Mouse (Mus musculus) midbrain, embryonic 13.5 days (tissue): ENCODE data around the gene Ugt1a6a. TPM values are rescaled to one million over a fixed set of nuclear protein-coding genes. Genes with fewer than 3 reads are reported as not detected.

ENCODE experiments used
- ATAC-seq: fragments of 200-750 bp; cut with Nextera tagmentation; 2 replicates; pipeline ENCODE4 v1.8.0; 2017; ENCODE audit warnings: mild to moderate bottlenecking, moderate TSS enrichment, moderate library complexity
- H3K27ac ChIP-seq: fragments of 300-500 bp; sonication (generic); 2 replicates; pipeline ENCODE4 v1.5.1; 2015; ENCODE audit warnings: inconsistent platforms, mild to moderate bottlenecking, moderate library complexity
- H3K27me3 ChIP-seq: fragments of 300-500 bp; sonication (generic); 2 replicates; pipeline ENCODE4 v1.6.1; 2015; ENCODE audit warnings: mild to moderate bottlenecking, inconsistent platforms
- H3K36me3 ChIP-seq: fragments of 300-500 bp; sonication (generic); 2 replicates; pipeline ENCODE4 v1.6.1; 2015; ENCODE audit warnings: mild to moderate bottlenecking, inconsistent platforms
- H3K4me1 ChIP-seq: fragments of 300-500 bp; sonication (generic); replicated peaks from 2 replicates; pipeline ENCODE4 v1.6.1; 2015; ENCODE audit warnings: inconsistent platforms
- H3K4me2 ChIP-seq: fragments of 300-500 bp; sonication (generic); replicated peaks from 2 replicates; pipeline ENCODE4 v1.6.1; 2015; ENCODE audit warnings: moderate library complexity, mild to moderate bottlenecking, inconsistent platforms
- H3K4me3 ChIP-seq: fragments of 300-500 bp; sonication (generic); replicated peaks from 2 replicates; pipeline ENCODE4 v1.5.1; 2015; ENCODE audit warnings: mild to moderate bottlenecking, inconsistent platforms
- H3K9ac ChIP-seq: fragments of 300-500 bp; sonication (generic); replicated peaks from 2 replicates; pipeline ENCODE4 v1.6.1; 2015; ENCODE audit warnings: mild to moderate bottlenecking, inconsistent platforms
- H3K9me3 ChIP-seq: fragments of 300-500 bp; sonication (generic); 2 replicates; pipeline ENCODE4 v1.6.1; 2016; ENCODE audit warnings: mild to moderate bottlenecking, inconsistent platforms
- WGBS: fragments of 180-500 bp; shearing (Covaris S2); methylation state at CpG from one replicate; pipeline ENCODE4 v1.1.7; 2015; 5-methylcytosine and 5-hydroxymethylcytosine counted together
- polyA plus RNA-seq: library from polyadenylated mRNA; unstranded; fragments of >200 nt; fragmentation: Nextera tagmentation; extraction: Ambion mirVana; gene quantifications from 2 replicates; pipeline ENCODE4 v1.2.1, GENCODE M21; 2015

Ugt1a6a gene
- polyA plus RNA-seq, 1 experiment from 2014 or later, result 0.90 TPM

DNA sequence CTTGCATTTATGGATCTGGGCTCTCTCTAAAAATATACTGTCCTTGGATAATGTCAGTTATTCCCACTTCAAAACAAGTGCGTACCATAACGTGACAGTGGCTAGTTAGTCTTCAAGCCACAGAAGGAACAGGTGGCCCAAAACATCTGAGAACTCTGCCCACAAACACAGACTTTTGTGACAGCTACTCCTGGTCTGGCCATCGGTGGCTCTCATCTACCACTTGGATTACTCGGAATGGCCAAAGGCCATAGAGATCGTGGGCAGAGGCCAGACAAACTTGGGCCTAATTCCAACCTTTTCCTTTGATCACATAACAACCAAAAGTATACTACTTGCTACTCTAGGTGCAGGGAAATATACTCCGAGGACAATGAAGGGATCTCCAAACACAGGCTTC lies 133.5 kb downstream of the Ugt1a6a start:
- no peak for ATAC-seq
- no peaks in the 10 kb centered on the region for H3K9me3 ChIP-seq
- no peaks in the 10 kb centered on the region for H3K27me3 ChIP-seq
- no peak overlapping the region for H3K27ac ChIP-seq
- WGBS, result 89% methylated on average over 6 of the region's 6 CpGs
- H3K4me2 ChIP-seq, result no peak overlapping the region
- no peak overlapping the region for H3K9ac ChIP-seq
- no peak overlapping the region for H3K4me3 ChIP-seq
- peaks cover 86% of the 10 kb centered on the region for H3K36me3 ChIP-seq
- no peaks in the 10 kb centered on the region for H3K4me1 ChIP-seq

Other genes with a start within 250 kb of the Ugt1a6a start
- 27.3 and 28.4 TPM in 2 replicates for gene Usp40, start 126.3 kb upstream of the Ugt1a6a start, polyA plus RNA-seq
- gene Ugt1a10, start 79.4 kb upstream of the Ugt1a6a start, polyA plus RNA-seq, result not detected in 2 replicates
- gene Ugt1a9, start 64.0 kb upstream of the Ugt1a6a start, polyA plus RNA-seq, result not detected in 2 replicates
- not detected in 2 replicates for gene Ugt1a8, start 47.0 kb upstream of the Ugt1a6a start, polyA plus RNA-seq
- gene Ugt1a7c, start 39.7 kb upstream of the Ugt1a6a start, polyA plus RNA-seq, result 0.86 and 0.88 TPM in 2 replicates
- gene Ugt1a6b, start 31.6 kb upstream of the Ugt1a6a start, polyA plus RNA-seq, result 0.09 and 0.20 TPM in 2 replicates
- gene Ugt1a5, start 31.2 kb downstream of the Ugt1a6a start, polyA plus RNA-seq, result not detected in 2 replicates
- gene Ugt1a2, start 65.8 kb downstream of the Ugt1a6a start, polyA plus RNA-seq, result 0.09 TPM in 1 of 2 replicates, not detected in the other
- 13.9 and 16.2 TPM in 2 replicates for gene Dnajb3, start 71.0 kb downstream of the Ugt1a6a start, polyA plus RNA-seq
- not detected in 2 replicates for gene Ugt1a1, start 77.2 kb downstream of the Ugt1a6a start, polyA plus RNA-seq
- 0.68 and 1.0 TPM in 2 replicates for gene Mroh2a, start 92.2 kb downstream of the Ugt1a6a start, polyA plus RNA-seq
- gene Hjurp, start 142.8 kb downstream of the Ugt1a6a start, polyA plus RNA-seq, result 107 and 110 TPM in 2 replicates
- gene Trpm8, start 142.9 kb downstream of the Ugt1a6a start, polyA plus RNA-seq, result 0.04 TPM in 1 of 2 replicates, not detected in the other